Mouse (Mus musculus) liver, adult 2 months (tissue): Measurements from ENCODE around the gene L1cam. TPM values are rescaled to one million over a fixed set of nuclear protein-coding genes. Genes with fewer than 3 reads are reported as not detected.

Experiments used
- DNase-seq: peaks from one replicate; pipeline ENCODE4 v3.0.0-alpha.2; 2011; ENCODE audit warnings: low read depth, low spot score; ENCODE audit errors: extremely low read depth
- H3K27ac ChIP-seq: fragments of 200-500 bp; replicated peaks from 2 replicates; pipeline ENCODE4 v1.5.1; 2012; ENCODE audit warnings: low read depth, mild to moderate bottlenecking, control low read depth, inconsistent platforms, low read length; ENCODE audit not compliant: insufficient read depth
- H3K27me3 ChIP-seq: fragments of 200-500 bp; 2 replicates; pipeline ENCODE4 v1.6.1; 2012; ENCODE audit warnings: mild to moderate bottlenecking, moderate library complexity, low read length, inconsistent platforms; ENCODE audit not compliant: control insufficient read depth, insufficient read depth
- H3K36me3 ChIP-seq: fragments of 200-500 bp; 2 replicates; pipeline ENCODE4 v1.6.1; 2012; ENCODE audit warnings: low read length, inconsistent platforms; ENCODE audit not compliant: control insufficient read depth, insufficient read depth
- H3K4me1 ChIP-seq: fragments of 200-500 bp; 2 replicates; pipeline ENCODE4 v1.6.1; 2011; ENCODE audit warnings: low read length; ENCODE audit not compliant: control insufficient read depth, insufficient read depth
- H3K4me3 ChIP-seq: fragments of 200-500 bp; 2 replicates; pipeline ENCODE4 v1.5.1; 2011; ENCODE audit warnings: low read depth, mild to moderate bottlenecking, control low read depth, low read length, moderate library complexity; ENCODE audit not compliant: insufficient read depth
- H3K79me2 ChIP-seq: fragments of 200-500 bp; 2 replicates; pipeline ENCODE4 v1.6.1; 2012; ENCODE audit warnings: inconsistent platforms, mild to moderate bottlenecking, low read length, moderate library complexity; ENCODE audit not compliant: control insufficient read depth, insufficient read depth
- H3K9ac ChIP-seq: fragments of 200-500 bp; 2 replicates; pipeline ENCODE4 v1.6.1; 2012; ENCODE audit warnings: low read depth, mild to moderate bottlenecking, control low read depth, inconsistent platforms, low read length
- CTCF ChIP-seq: fragments of 200-500 bp; IDR thresholded peaks from 2 replicates; pipeline ENCODE4 v1.5.1; 2011; ENCODE audit warnings: low read depth, low read length, control low read depth
- POLR2A ChIP-seq: fragments of 200-500 bp; IDR thresholded peaks from 2 replicates; pipeline ENCODE4 v1.6.1; 2011; ENCODE audit warnings: low read length, control low read depth; ENCODE audit not compliant: insufficient read depth; ENCODE audit errors: extremely low read depth
- WGBS: fragments of 180-500 bp; shearing (Covaris S2); methylation state at CpG from one replicate; pipeline ENCODE4 v1.1.7; 2018; 5-methylcytosine and 5-hydroxymethylcytosine counted together
- polyA plus RNA-seq: library from polyadenylated mRNA; depleted of rRNA; stranded (reverse); fragments of >200 nt; gene quantifications from 2 replicates; pipeline ENCODE4 v1.2.3, GENCODE M21; 2012
- total RNA-seq: library from RNA; depleted of rRNA; stranded (reverse); fragments of >200 nt; gene quantifications from 2 replicates; pipeline ENCODE4 v1.2.3, GENCODE M21; 2014

L1cam gene
- total and polyA plus RNA-seq, 2 experiments: 0.06 to 0.09 TPM

- Histone ChIP-seq H3K27me3 (no peaks in the 10 kb centered on the region), H3K4me1 (peaks cover 4% of the 10 kb centered on the region; the same call in 1 of the 2 replicates), H3K9ac (peak within 1 kb of the TSS; percentile 80), H3K27ac (peak within 1 kb of the TSS; percentile 55), H3K4me3 (peak within 1 kb of the TSS; percentile 87), H3K79me2 (no peaks in the 10 kb centered on the region), H3K36me3 (peaks cover 7% of the 10 kb centered on the region; the same call in 1 of the 2 replicates)
- TF ChIP-seq CTCF (no peak), POLR2A (no peak)
- peak; percentile 79 for DNase-seq
- WGBS: under 1% methylated on average over 43 of the region's 43 CpGs
Observed at GRCm38 (mm10) chrX:73921823-73922549, 26.1 kb upstream of the L1cam start, which contains the start of the genes Arhgap4 and Naa10. Arhgap4 (minus strand) TSS chrX:73921870. Naa10 (minus strand) TSS chrX:73921944.

GRCm38 (mm10) chrX:73921285-73921822 is 25.4 kb upstream of the L1cam start:
- Histone ChIP-seq H3K79me2 (no peaks in the 10 kb centered on the region), H3K4me3 (peak overlapping the region; percentile 87), H3K4me1 (peaks cover 4% of the 10 kb centered on the region; the same call in 1 of the 2 replicates), H3K9ac (peak overlapping the region; percentile 80), H3K27ac (peak overlapping the region; percentile 32), H3K36me3 (peaks cover 7% of the 10 kb centered on the region; the same call in 1 of the 2 replicates), H3K27me3 (no peaks in the 10 kb centered on the region)
- TF ChIP-seq POLR2A (no peak), CTCF (no peak)
- under 1% methylated on average over 34 of the region's 34 CpGs for WGBS
- no peak for DNase-seq

GRCm38 (mm10) chrX:73918631-73919030 is 22.7 kb upstream of the L1cam start:
- WGBS: 84% methylated on average over 5 of the region's 5 CpGs
- H3K79me2 ChIP-seq: no peaks in the 10 kb centered on the region
- H3K36me3 ChIP-seq: peaks cover 7% of the 10 kb centered on the region; the same call in 1 of the 2 replicates
- no peak overlapping the region for H3K27ac ChIP-seq
- no peak overlapping the region for H3K9ac ChIP-seq
- H3K27me3 ChIP-seq: no peaks in the 10 kb centered on the region
- H3K4me3 ChIP-seq: no peak overlapping the region
- DNase-seq: no peak
- TF ChIP-seq POLR2A: no peak
- no peak for TF ChIP-seq CTCF
- H3K4me1 ChIP-seq: peaks cover 9% of the 10 kb centered on the region

- Histone ChIP-seq H3K79me2 (no peaks in the 10 kb centered on the region), H3K4me3 (no peak overlapping the region), H3K4me1 (peaks cover 9% of the 10 kb centered on the region), H3K36me3 (peaks cover 7% of the 10 kb centered on the region; the same call in 1 of the 2 replicates), H3K27me3 (no peaks in the 10 kb centered on the region), H3K9ac (no peak overlapping the region), H3K27ac (no peak overlapping the region)
- DNase-seq: no peak
- TF ChIP-seq CTCF: no peak
- WGBS: 98% methylated on average over 8 of the region's 8 CpGs
Observed at GRCm38 (mm10) chrX:73916945-73917344, 21.0 kb upstream of the L1cam start.

GRCm38 (mm10) chrX:73914827-73915703 is 19.2 kb upstream of the L1cam start:
- WGBS: 8% methylated on average over 31 of the region's 31 CpGs
- peak; percentile 52 for TF ChIP-seq CTCF
- TF ChIP-seq POLR2A: peak; percentile 50; the same call in 1 of the 2 replicates
- H3K4me3 ChIP-seq: peak overlapping the region; percentile 45
- H3K36me3 ChIP-seq: peaks cover 7% of the 10 kb centered on the region; the same call in 1 of the 2 replicates
- no peaks in the 10 kb centered on the region for H3K79me2 ChIP-seq
- DNase-seq: peak; percentile 98
- peak overlapping the region; percentile 77 for H3K27ac ChIP-seq
- no peaks in the 10 kb centered on the region for H3K27me3 ChIP-seq
- H3K4me1 ChIP-seq: peaks cover 5% of the 10 kb centered on the region
- peak overlapping the region; percentile 74 for H3K9ac ChIP-seq
